Comparison of ENCODE assay signal across 8 mouse cellular contexts in the genomic region with DNA sequence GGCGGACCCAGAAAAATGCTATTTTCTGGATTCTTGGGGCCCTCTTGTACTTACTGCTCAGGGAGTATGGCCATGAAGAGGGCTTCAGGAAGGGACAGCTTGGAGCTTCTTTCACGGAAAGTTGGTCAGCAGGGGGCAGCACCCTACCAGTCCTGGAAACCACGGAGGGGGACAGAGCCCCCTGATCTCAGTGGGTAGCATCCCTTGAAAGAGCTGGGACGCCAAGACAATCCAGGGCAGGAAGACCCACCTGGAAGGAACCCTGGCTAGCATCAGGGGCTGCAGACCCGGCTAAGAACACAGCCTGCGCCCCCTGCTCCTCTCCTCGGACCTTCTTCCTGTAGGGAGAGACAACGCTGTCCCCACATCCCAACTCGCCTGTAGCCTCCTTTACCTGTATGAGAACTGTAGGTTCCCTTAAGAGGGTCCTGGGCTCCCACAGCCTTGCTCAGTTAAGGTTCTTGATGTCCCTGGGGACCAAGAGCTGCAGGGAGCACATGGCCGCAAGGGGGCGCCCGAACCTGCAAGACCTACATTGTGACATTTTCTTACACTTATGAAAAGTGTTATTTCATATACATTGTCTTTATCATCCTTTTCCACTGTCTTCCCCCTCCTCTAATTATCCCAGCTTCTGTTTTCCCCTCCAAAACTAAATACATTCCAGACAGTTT. TPM values are rescaled to one million over a fixed set of nuclear protein-coding genes. Genes with fewer than 3 reads are reported as not detected.
DNase-seq lines count a peak whose midpoint lies in the region; ATAC-seq lines count a peak whose summit lies in the region.

No protein-coding gene starts in this region.

- ATAC-seq in intestine, embryonic 16.5 days: peak; percentile 77

- H3K27me3 ChIP-seq in intestine, embryonic 16.5 days (replicated peaks; ENCODE audit: control insufficient read depth, insufficient read depth, low read length): no peaks in the 10 kb centered on the region
- H3K27me3 ChIP-seq in midbrain, embryonic 10.5 days (ENCODE audit: low read depth, poor library complexity, severe bottlenecking): no peaks in the 10 kb centered on the region

- H3K9me3 ChIP-seq in intestine, embryonic 16.5 days (ENCODE audit: control insufficient read depth, low read length): no peaks in the 10 kb centered on the region
- H3K9me3 ChIP-seq in midbrain, embryonic 10.5 days (replicated peaks): no peaks in the 10 kb centered on the region

- H3K4me3 ChIP-seq in intestine, embryonic 16.5 days (ENCODE audit: low read length): peak overlapping the region; percentile 35
- peak overlapping the region; percentile 41 for H3K4me3 ChIP-seq in midbrain, embryonic 10.5 days

- H3K36me3 ChIP-seq in intestine, embryonic 16.5 days (ENCODE audit: control insufficient read depth, insufficient read depth, low read length): no peaks in the 10 kb centered on the region
- no peaks in the 10 kb centered on the region for H3K36me3 ChIP-seq in midbrain, embryonic 10.5 days

- intact Hi-C loops in left cerebral cortex, postnatal 25 days (cut with DNase I): loop anchor here (1.0 to 10.0 kb wide), 5 partner anchors 126 to 423 kb away; partner anchors contain the start of gene Antxr1

- 13% methylated on average over 12 of the region's 12 CpGs for WGBS in intestine, embryonic 16.5 days
- 16% methylated on average over 12 of the region's 12 CpGs for WGBS in midbrain, embryonic 10.5 days

- peak overlapping the region; percentile 58 for H3K9ac ChIP-seq in intestine, embryonic 16.5 days (ENCODE audit: low read depth, low read length)

- H3K4me2 ChIP-seq in intestine, embryonic 16.5 days (ENCODE audit: low read depth, low read length): peak overlapping the region; percentile 62

- peak; percentile 83 for DNase-seq in adrenal gland, adult 2 months
- peak; percentile 91 for DNase-seq in embryo, embryonic 11 days
- peak; percentile 85 to 90 for DNase-seq in gastrocnemius, postnatal 4 days (ENCODE audit: low spot score in 2 of 2)
- peak; percentile 91 to 94 for DNase-seq in left cerebral cortex, postnatal 25 days (ENCODE audit: low spot score in 2 of 2)
- peak; percentile 81 for DNase-seq in midbrain, embryonic 10.5 days (ENCODE audit: low spot score)
- DNase-seq in right cerebral cortex, postnatal 36 days (ENCODE audit: low spot score in 2 of 2): peak; percentile 79 to 88
- peak; percentile 74 to 92 for DNase-seq in urinary bladder, postnatal 4 days (ENCODE audit: low spot score in 2 of 2)

- peaks cover 23% of the 10 kb centered on the region for H3K4me1 ChIP-seq in intestine, embryonic 16.5 days (ENCODE audit: control insufficient read depth, insufficient read depth, low read length)
- peaks cover 38% of the 10 kb centered on the region for H3K4me1 ChIP-seq in midbrain, embryonic 10.5 days

- no peak overlapping the region for H3K27ac ChIP-seq in intestine, embryonic 16.5 days (ENCODE audit: low read length)
- peak overlapping the region; percentile 76 for H3K27ac ChIP-seq in midbrain, embryonic 10.5 days (replicated peaks)

RNA-seq across cellular contexts. Expression of gene D6Ertd527e, which starts 3.1 kb away (rescaled TPM):
- total RNA-seq in adrenal gland, adult 2 months (2021): not detected
- polyA plus RNA-seq in adrenal gland, adult 2 months (2012; rRNA removed): 0.11 and 0.37 TPM in 2 replicates
- under 1 TPM; 0.12 to 0.23 TPM for total RNA-seq in gastrocnemius, postnatal 4 days (2021)
- 0.23 and 0.54 TPM in 2 replicates for polyA plus RNA-seq in intestine, embryonic 16.5 days (2015; fragmentation: Nextera tagmentation; extraction: Ambion mirVana)
- total RNA-seq in left cerebral cortex, postnatal 25 days (2021): not detected
- 0.11 and 0.20 TPM in 2 replicates for polyA plus RNA-seq in midbrain, embryonic 10.5 days (2016; fragmentation: Nextera tagmentation; extraction: Ambion mirVana)

RNA-seq across cellular contexts. Expression of gene Gfpt1, which starts 58.8 kb away (rescaled TPM):
- 10 to 100 TPM; 37.1 to 42.4 TPM for total RNA-seq in adrenal gland, adult 2 months (2021)
- 3.0 and 4.3 TPM in 2 replicates for polyA plus RNA-seq in adrenal gland, adult 2 months (2012; rRNA removed)
- total RNA-seq in gastrocnemius, postnatal 4 days (2021): 10 to 100 TPM; 52.6 TPM
- polyA plus RNA-seq in intestine, embryonic 16.5 days (2015; fragmentation: Nextera tagmentation; extraction: Ambion mirVana): 24.7 and 25.7 TPM in 2 replicates
- 10 to 100 TPM; 53.6 to 56.9 TPM for total RNA-seq in left cerebral cortex, postnatal 25 days (2021)
- polyA plus RNA-seq in midbrain, embryonic 10.5 days (2016; fragmentation: Nextera tagmentation; extraction: Ambion mirVana): 11.5 and 13.3 TPM in 2 replicates
